ENCODE assay signal across 25 mouse cellular contexts in the genomic region with DNA sequence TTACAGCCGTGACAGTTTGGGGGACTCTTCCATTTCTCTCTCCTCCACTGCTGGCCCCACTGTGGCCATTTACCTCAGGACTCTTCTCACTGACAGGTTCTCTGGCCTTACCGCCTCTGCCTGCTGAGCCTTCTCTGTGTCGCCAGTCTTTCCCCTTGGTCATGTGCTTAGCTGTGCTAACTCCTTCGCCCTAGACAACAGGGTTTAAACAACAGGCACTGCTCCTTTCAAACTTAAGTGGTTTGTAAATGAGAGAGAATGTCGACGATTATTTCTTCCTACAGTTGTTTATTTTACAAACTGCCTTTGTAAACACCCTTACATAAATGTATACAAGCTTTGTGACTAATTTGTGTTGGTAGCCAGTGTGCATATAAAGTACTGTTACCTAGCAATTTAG. TPM values are rescaled to one million over a fixed set of nuclear protein-coding genes. Genes with fewer than 3 reads are reported as not detected.
DNase-seq lines count a peak whose midpoint lies in the region; ATAC-seq and TF ChIP-seq lines count a peak whose summit lies in the region.
"Had no signal": no experiment of that assay in that cellular context is flagged by ENCODE, and none has a peak within 500 bp of the region (broad histone marks: within the 10 kb centered on the region; RNA-seq: fewer than 3 reads in every experiment).

No protein-coding gene starts in this region.

- 47% methylated on average over 6 of the region's 6 CpGs for WGBS in kidney, adult 2 months
- 19% methylated on average over 6 of the region's 6 CpGs for WGBS in lung, embryonic 15.5 days
- 44% methylated on average over 6 of the region's 6 CpGs for WGBS in kidney, embryonic 15.5 days
- WGBS in kidney, postnatal 0 days = 39% methylated on average over 6 of the region's 6 CpGs

- H3K4me2 ChIP-seq in lung, embryonic 15.5 days = no peak overlapping the region
- H3K4me2 ChIP-seq in kidney, embryonic 15.5 days = no peak overlapping the region
- H3K4me2 ChIP-seq in kidney, postnatal 0 days (ENCODE audit: low read length) = no peak overlapping the region
- H3K4me2 ChIP-seq: embryonic facial prominence, embryonic 12.5 days; heart, embryonic 11.5 days; hindbrain, embryonic 13.5 days; limb, embryonic 13.5 days; liver, embryonic 12.5 days; midbrain, embryonic 12.5 days; neural tube, embryonic 12.5 days had no signal

- H3K4me1 ChIP-seq in kidney, adult 2 months (ENCODE audit: control insufficient read depth, insufficient read depth, low read length) = peaks cover 36% of the 10 kb centered on the region
- peaks cover 36% of the 10 kb centered on the region for H3K4me1 ChIP-seq in lung, embryonic 15.5 days
- peaks cover 39% of the 10 kb centered on the region for H3K4me1 ChIP-seq in kidney, embryonic 15.5 days
- peaks cover 19% of the 10 kb centered on the region for H3K4me1 ChIP-seq in kidney, postnatal 0 days (replicated peaks; ENCODE audit: insufficient read depth, low read length)
- H3K4me1 ChIP-seq: hindbrain, embryonic 13.5 days; midbrain, embryonic 12.5 days; neural tube, embryonic 12.5 days had no signal

- TF ChIP-seq POLR2A in kidney, adult 2 months (IDR thresholded peaks at IDR 0.05; ENCODE audit: low read depth, low read length) = no peak

- no peaks in the 10 kb centered on the region for H3K27me3 ChIP-seq in kidney, adult 2 months (replicated peaks; ENCODE audit: control insufficient read depth, insufficient read depth, low read length)
- H3K27me3 ChIP-seq in lung, embryonic 15.5 days = no peaks in the 10 kb centered on the region
- no peaks in the 10 kb centered on the region for H3K27me3 ChIP-seq in kidney, embryonic 15.5 days
- no peaks in the 10 kb centered on the region for H3K27me3 ChIP-seq in kidney, postnatal 0 days (ENCODE audit: insufficient read depth, low read length)
- H3K27me3 ChIP-seq: embryonic facial prominence, embryonic 12.5 days; hindbrain, embryonic 13.5 days; limb, embryonic 13.5 days; liver, embryonic 12.5 days; midbrain, embryonic 12.5 days; neural tube, embryonic 12.5 days had no signal

- H3K9ac ChIP-seq in lung, embryonic 15.5 days = no peak overlapping the region
- no peak overlapping the region for H3K9ac ChIP-seq in kidney, embryonic 15.5 days
- H3K9ac ChIP-seq in kidney, postnatal 0 days (ENCODE audit: low read depth, low read length) = no peak overlapping the region
- H3K9ac ChIP-seq: embryonic facial prominence, embryonic 12.5 days; hindbrain, embryonic 13.5 days; limb, embryonic 13.5 days; liver, embryonic 12.5 days; midbrain, embryonic 12.5 days; neural tube, embryonic 12.5 days had no signal

- peak overlapping the region; percentile 76 for H3K27ac ChIP-seq in kidney, adult 2 months (ENCODE audit: insufficient read depth, low read depth, low read length)
- H3K27ac ChIP-seq in lung, embryonic 15.5 days = peak overlapping the region; percentile 47; the same call in 1 of the 2 replicates
- peak overlapping the region; percentile 48; the same call in 1 of the 2 replicates for H3K27ac ChIP-seq in kidney, embryonic 15.5 days
- peak overlapping the region; percentile 50; the same call in 1 of the 2 replicates for H3K27ac ChIP-seq in kidney, postnatal 0 days
- H3K27ac ChIP-seq: embryonic facial prominence, embryonic 12.5 days; hindbrain, embryonic 13.5 days; limb, embryonic 13.5 days; liver, embryonic 12.5 days; midbrain, embryonic 12.5 days; neural tube, embryonic 12.5 days had no signal

- no peak overlapping the region for H3K4me3 ChIP-seq in kidney, adult 2 months (ENCODE audit: insufficient read depth, low read depth, low read length)
- no peak overlapping the region for H3K4me3 ChIP-seq in lung, embryonic 15.5 days
- H3K4me3 ChIP-seq in kidney, embryonic 15.5 days (replicated peaks) = no peak overlapping the region
- no peak overlapping the region for H3K4me3 ChIP-seq in kidney, postnatal 0 days (replicated peaks; ENCODE audit: low read depth, low read length)
- H3K4me3 ChIP-seq: embryonic facial prominence, embryonic 12.5 days; hindbrain, embryonic 13.5 days; limb, embryonic 13.5 days; liver, embryonic 12.5 days; midbrain, embryonic 12.5 days; myocyte; neural tube, embryonic 12.5 days had no signal

- DNase-seq in kidney, adult 2 months = peak; percentile 35
- DNase-seq in kidney, postnatal 4 days = no peak
- DNase-seq in lung, postnatal 4 days = no peak
- no peak for DNase-seq in kidney, postnatal 0 days (ENCODE audit: low spot score)
- DNase-seq in left cerebral cortex, adult 9 months (ENCODE audit: low spot score in 2 of 2) = no peak
- DNase-seq: adrenal gland, postnatal 14 days; cerebellum, adult 11 months; cerebellum, adult 9-10 months; embryo, embryonic 11 days; gastrocnemius, postnatal 14 days; heart, postnatal 36 days; thymus, postnatal 14 days had no signal

- no peaks in the 10 kb centered on the region for H3K9me3 ChIP-seq in lung, embryonic 15.5 days
- H3K9me3 ChIP-seq in kidney, embryonic 15.5 days (replicated peaks) = no peaks in the 10 kb centered on the region
- H3K9me3 ChIP-seq in kidney, postnatal 0 days (replicated peaks; ENCODE audit: low read length) = no peaks in the 10 kb centered on the region
- H3K9me3 ChIP-seq: embryonic facial prominence, embryonic 12.5 days; hindbrain, embryonic 13.5 days; limb, embryonic 13.5 days; liver, embryonic 12.5 days; midbrain, embryonic 12.5 days; neural tube, embryonic 12.5 days had no signal

- no peak for ATAC-seq in lung, embryonic 15.5 days (ENCODE audit: borderline replicate concordance, extremely low read depth, low FRiP score, low TSS enrichment)
- no peak for ATAC-seq in kidney, embryonic 15.5 days (replicated peaks; ENCODE audit: low FRiP score)
- no peak for ATAC-seq in kidney, postnatal 0 days (replicated peaks; ENCODE audit: low FRiP score, low read depth)
- ATAC-seq: CD4-positive, CD25-positive, alpha-beta regulatory T cell, adult 4 months; forebrain, embryonic 14.5 days; intestine, embryonic 16.5 days; liver, embryonic 12.5 days had no signal

- no peak for TF ChIP-seq CTCF in kidney, adult 2 months (conservative IDR thresholded peaks at IDR 0.05; ENCODE audit: insufficient read depth, insufficient read length, low read depth, low read length)
- TF ChIP-seq CTCF in kidney, postnatal 0 days (IDR thresholded peaks at IDR 0.05; ENCODE audit: low read depth) = no peak

- H3K36me3 ChIP-seq in kidney, adult 2 months (ENCODE audit: control insufficient read depth, insufficient read depth, low read length) = no peaks in the 10 kb centered on the region
- H3K36me3 ChIP-seq in lung, embryonic 15.5 days = no peaks in the 10 kb centered on the region
- H3K36me3 ChIP-seq in kidney, embryonic 15.5 days = no peaks in the 10 kb centered on the region
- H3K36me3 ChIP-seq in kidney, postnatal 0 days (ENCODE audit: insufficient read depth, low read length) = no peaks in the 10 kb centered on the region
- H3K36me3 ChIP-seq: embryonic facial prominence, embryonic 12.5 days; hindbrain, embryonic 13.5 days; limb, embryonic 13.5 days; liver, embryonic 12.5 days; midbrain, embryonic 12.5 days; neural tube, embryonic 12.5 days had no signal

RNA-seq across cellular contexts. Expression of a gene that starts 39.0 kb away (rescaled TPM):
- polyA plus RNA-seq in kidney, adult 2 months (2012; rRNA removed) = 17.8 and 18.4 TPM in 2 replicates
- polyA plus RNA-seq in lung, embryonic 15.5 days (2015; fragmentation: Nextera tagmentation; extraction: Ambion mirVana) = 4.2 and 4.5 TPM in 2 replicates
- 3.7 and 4.2 TPM in 2 replicates for polyA plus RNA-seq in kidney, embryonic 15.5 days (2015; fragmentation: Nextera tagmentation; extraction: Ambion mirVana)
- 8.0 and 9.0 TPM in 2 replicates for polyA plus RNA-seq in kidney, postnatal 0 days (2015; fragmentation: Nextera tagmentation; extraction: Ambion mirVana)
